In genomic region chr11:53873909-53874704, GRCm38 (mm10) we compare ENCODE assay signal across 12 mouse cellular contexts. TPM values are rescaled to one million over a fixed set of nuclear protein-coding genes. Genes with fewer than 3 reads are reported as not detected.
DNase-seq lines count a peak whose midpoint lies in the region; ATAC-seq and TF ChIP-seq lines count a peak whose summit lies in the region.
"Not testable (repeated sequence)": the region's sequence is repeated elsewhere in the genome, so short reads cannot be mapped to it uniquely, and the experiment has no call there.
"Had no signal": no experiment of that assay in that cellular context is flagged by ENCODE, and none has a peak within 500 bp of the region (broad histone marks: within the 10 kb centered on the region; RNA-seq: fewer than 3 reads in every experiment).

No protein-coding gene starts in this region.

- DNase-seq in A20 (ENCODE audit: low read depth, low spot score) (peak; percentile 36), liver (peak; percentile 9)
- not testable (repeated sequence) for DNase-seq in ES-E14 (ENCODE audit: low read depth, low spot score); stomach, postnatal 0 days (ENCODE audit: low spot score)
- peak; percentile 11 for DNase-seq in adrenal gland, postnatal 14 days
- peak; percentile 78 for DNase-seq in heart, adult 11 months

- TF ChIP-seq CTCF in stomach, postnatal 0 days (IDR thresholded peaks at IDR 0.05; ENCODE audit: low read depth): peak; percentile 24; the same call in 1 of the 2 replicates

- not testable (repeated sequence) for H3K27ac ChIP-seq in ES-E14 (ENCODE audit: insufficient read depth, low read depth, low read length, poor library complexity, severe bottlenecking); stomach, postnatal 0 days (replicated peaks)

- H3K4me2 ChIP-seq in stomach, postnatal 0 days (replicated peaks; ENCODE audit: low read depth): not testable (repeated sequence)

- TF ChIP-seq EP300 in stomach, postnatal 0 days (optimal IDR thresholded peaks at IDR 0.05): not testable (repeated sequence)

- not testable (repeated sequence) for H3K9ac ChIP-seq in ES-E14 (ENCODE audit: insufficient read depth, low read depth, low read length, poor library complexity, severe bottlenecking); stomach, postnatal 0 days (ENCODE audit: low read length)

- not testable (repeated sequence) for H3K36me3 ChIP-seq in ES-E14 (ENCODE audit: control insufficient read depth, insufficient read depth, low read length, poor library complexity, severe bottlenecking); stomach, postnatal 0 days (ENCODE audit: control insufficient read depth, insufficient read depth, low read length)

- 0 out of 2 replicates have a peak, but pooled peaks have one; percentile 46 for ATAC-seq in megakaryocyte progenitor cell, adult 5-6 weeks (replicated peaks; ENCODE audit: poor library complexity)
- 0 out of 2 replicates have a peak, but pooled peaks have one; percentile 32 for ATAC-seq in stomach, postnatal 0 days (ENCODE audit: low FRiP score, low TSS enrichment)

- not testable (repeated sequence) for H3K4me1 ChIP-seq in ES-E14 (ENCODE audit: control insufficient read depth in 2 of 2, insufficient read depth in 2 of 2, low read length in 2 of 2, poor library complexity in 1 of 2); stomach, postnatal 0 days (replicated peaks; ENCODE audit: control insufficient read depth, insufficient read depth)

- not testable (repeated sequence) for H3K27me3 ChIP-seq in stomach, postnatal 0 days (ENCODE audit: control insufficient read depth, insufficient read depth, low read length)

- 74% methylated on average over 5 of the region's 5 CpGs for WGBS in stomach, postnatal 0 days

- H3K9me3 ChIP-seq in ES-E14 (ENCODE audit: control insufficient read depth, insufficient read depth, low read depth, low read length); stomach, postnatal 0 days (ENCODE audit: control insufficient read depth, low read length): not testable (repeated sequence)

- in situ Hi-C loops in ES-E14 (cut with MboI; ENCODE audit: low sequenced_read_pairs in 2 of 2, unreplicated experiment in 2 of 2): not testable (repeated sequence)

- H3K4me3 ChIP-seq in ES-E14 (ENCODE audit: insufficient read depth in 1 of 2, low read depth in 1 of 2, low read length in 2 of 2, poor library complexity in 1 of 2, severe bottlenecking in 1 of 2); stomach, postnatal 0 days (ENCODE audit: low read depth, low read length): not testable (repeated sequence)

TF ChIP-seq in ES-E14, 5 proteins besides CTCF, POLR2A, EP300 and RAD21:
- TF ChIP-seq MAFK (IDR thresholded peaks at IDR 0.05; ENCODE audit: insufficient read depth, low read depth, low read length): peak; percentile 84

RNA-seq across cellular contexts. Expression of gene Gm12216, which starts 15.1 kb away (rescaled TPM):
- total RNA-seq in ES-E14 (2012; rRNA removed): 0.27 TPM in 1 of 2 replicates, not detected in the other
- total RNA-seq in adrenal gland, postnatal 14 days (2021): 4.6 and 6.0 TPM in 2 replicates
- total RNA-seq in megakaryocyte progenitor cell, adult 5-6 weeks (2015): 0.93 and 2.4 TPM in 2 replicates
- 0.21 and 2.2 TPM in 2 replicates for total RNA-seq in megakaryocyte progenitor cell, adult 5-6 weeks (2017)
- 1.9 and 2.3 TPM in 2 replicates for polyA plus RNA-seq in stomach, postnatal 0 days (2015; fragmentation: Nextera tagmentation; extraction: Ambion mirVana)
- total RNA-seq: hindbrain, postnatal 0 days had no signal
- polyA plus RNA-seq: forebrain, embryonic 15.5 days; hindbrain, embryonic 11.5 days; liver, embryonic 15.5 days; neural tube, embryonic 11.5 days had no signal

RNA-seq across cellular contexts. Expression of gene Slc22a5, which starts 17.4 kb away (rescaled TPM):
- total RNA-seq in ES-E14 (2012; rRNA removed): 8.2 and 9.0 TPM in 2 replicates
- 42.5 and 48.6 TPM in 2 replicates for total RNA-seq in adrenal gland, postnatal 14 days (2021)
- total RNA-seq in megakaryocyte progenitor cell, adult 5-6 weeks (2015): 8.3 and 11.3 TPM in 2 replicates
- 8.0 and 12.7 TPM in 2 replicates for total RNA-seq in megakaryocyte progenitor cell, adult 5-6 weeks (2017)
- 9.4 and 10.1 TPM in 2 replicates for polyA plus RNA-seq in stomach, postnatal 0 days (2015; fragmentation: Nextera tagmentation; extraction: Ambion mirVana)
